Mouse (Mus musculus): ENCODE measurements around the gene Chchd3. TPM values are rescaled to one million over a fixed set of nuclear protein-coding genes. Genes with fewer than 3 reads are reported as not detected.

Chchd3 gene
- total RNA-seq, 2 experiments from 2014 or later: 125 to 422 TPM

- ATAC-seq (replicated peaks; ENCODE audit: low FRiP score, low TSS enrichment, poor library complexity, severe bottlenecking): no peak
Measured at GRCm38 (mm10) chr6:32837165-32837938, 222.7 kb downstream of the Chchd3 start.

DNA sequence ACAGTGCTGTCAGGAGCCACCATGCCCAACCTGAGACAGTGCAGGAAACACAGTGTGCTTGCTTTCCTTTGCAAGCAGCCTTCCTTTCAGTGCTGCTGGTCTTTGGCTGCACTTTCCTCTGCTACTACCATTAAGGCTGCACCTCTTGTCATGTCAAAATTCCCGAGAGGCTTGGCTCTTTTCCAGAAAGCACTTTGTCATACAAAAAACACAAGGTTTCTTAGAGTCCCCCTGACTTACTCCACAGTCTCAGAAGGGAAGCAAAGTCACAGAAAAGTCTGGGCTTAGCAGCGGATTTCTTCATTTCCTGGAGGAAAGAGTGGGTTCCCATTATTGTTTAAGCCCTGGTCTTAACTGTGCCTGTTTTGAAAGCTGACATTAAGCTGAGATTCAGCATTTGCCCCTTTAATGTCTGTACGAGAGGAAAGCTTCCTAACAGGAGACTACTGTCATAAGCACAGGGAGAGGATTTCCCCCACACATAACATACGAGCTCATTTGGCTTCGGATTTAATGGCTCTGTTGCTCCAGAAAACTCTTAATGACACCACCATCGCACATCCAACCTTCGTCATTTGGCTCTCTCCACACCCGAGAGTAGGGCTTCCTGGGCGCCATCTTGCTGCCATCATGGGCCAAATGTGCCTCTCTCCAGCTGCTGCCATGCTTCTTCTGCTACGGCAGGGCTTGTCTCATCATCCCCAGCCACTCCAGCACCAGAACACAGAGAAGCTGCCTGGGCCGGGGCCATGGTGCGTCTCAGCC is 236.0 kb downstream of the Chchd3 start:
- ATAC-seq (replicated peaks; ENCODE audit: low FRiP score, low TSS enrichment, poor library complexity, severe bottlenecking): no peak

GRCm38 (mm10) chr6:32818961-32819360 is 241.1 kb downstream of the Chchd3 start:
- no peak for ATAC-seq (replicated peaks; ENCODE audit: low FRiP score, low TSS enrichment, poor library complexity, severe bottlenecking)

DNA sequence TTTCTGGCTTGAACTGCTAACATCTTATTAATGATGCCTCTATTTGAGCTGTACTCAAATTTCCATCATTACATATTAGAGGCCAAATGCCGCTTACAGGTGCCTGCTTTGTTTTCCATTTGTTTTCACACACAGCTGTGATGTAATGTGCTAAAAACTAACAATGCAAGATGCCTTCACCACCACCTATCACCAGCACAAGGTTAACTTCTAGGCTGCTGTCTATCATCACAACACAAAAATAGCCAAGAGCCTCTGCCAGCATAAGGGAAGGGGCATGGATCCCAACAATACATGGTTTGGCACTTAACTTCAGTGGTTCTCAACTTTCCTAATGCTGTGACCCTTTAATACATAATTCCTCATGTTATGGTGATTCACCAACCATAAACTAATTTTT is 251.3 kb downstream of the Chchd3 start:
- ATAC-seq (replicated peaks; ENCODE audit: low FRiP score, low TSS enrichment, poor library complexity, severe bottlenecking): no peak

- no peak for ATAC-seq (replicated peaks; ENCODE audit: low FRiP score, low TSS enrichment, poor library complexity, severe bottlenecking)
Measured at GRCm38 (mm10) chr6:32807771-32808170, 252.3 kb downstream of the Chchd3 start.

DNA sequence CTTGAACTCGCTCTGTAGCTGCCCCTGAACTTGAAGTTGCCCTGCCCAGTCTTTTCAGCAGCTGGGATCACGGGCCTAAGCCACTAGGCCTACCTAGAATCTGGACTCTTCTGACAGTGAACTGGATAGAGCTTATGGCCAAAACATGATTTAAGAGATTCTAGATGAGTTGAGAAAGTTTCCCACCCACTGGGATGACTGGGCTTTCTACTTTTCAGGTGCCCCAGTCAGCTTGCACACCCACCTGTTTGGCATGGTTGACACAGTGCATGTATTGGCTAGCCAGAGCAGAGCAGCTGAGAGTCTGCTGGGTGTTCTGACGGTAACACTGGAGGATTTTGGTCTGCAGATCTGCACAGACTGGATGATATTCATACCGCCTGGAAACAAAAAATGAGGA is 256.4 kb downstream of the Chchd3 start:
- no peak for ATAC-seq (replicated peaks; ENCODE audit: low FRiP score, low TSS enrichment, poor library complexity, severe bottlenecking)

DNA sequence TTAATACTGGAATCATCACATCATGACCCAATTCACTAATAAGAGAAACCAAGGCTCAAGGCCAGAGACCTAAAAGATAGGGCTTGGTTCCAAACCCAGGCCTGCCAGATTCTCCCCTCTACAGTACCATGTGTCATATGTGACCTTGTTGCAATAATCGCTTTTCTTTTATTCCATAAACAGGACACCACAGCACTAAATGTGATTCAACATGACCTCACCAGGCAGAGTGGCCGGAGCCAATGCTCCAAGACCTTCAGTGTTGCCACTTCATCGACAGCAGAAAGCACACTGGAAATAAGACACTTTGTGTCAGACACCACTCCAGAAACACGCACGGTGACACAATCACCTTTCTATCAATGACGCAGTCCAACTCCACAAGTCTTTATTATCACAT is 258.3 kb downstream of the Chchd3 start:
- no peak for ATAC-seq (replicated peaks; ENCODE audit: low FRiP score, low TSS enrichment, poor library complexity, severe bottlenecking)

GRCm38 (mm10) chr6:32797525-32797924 is 262.5 kb downstream of the Chchd3 start:
- no peak for ATAC-seq (replicated peaks; ENCODE audit: low FRiP score, low TSS enrichment, poor library complexity, severe bottlenecking)

GRCm38 (mm10) chr6:32795653-32796500 is 264.2 kb downstream of the Chchd3 start:
- ATAC-seq (replicated peaks; ENCODE audit: low FRiP score, low TSS enrichment, poor library complexity, severe bottlenecking): no peak

DNA sequence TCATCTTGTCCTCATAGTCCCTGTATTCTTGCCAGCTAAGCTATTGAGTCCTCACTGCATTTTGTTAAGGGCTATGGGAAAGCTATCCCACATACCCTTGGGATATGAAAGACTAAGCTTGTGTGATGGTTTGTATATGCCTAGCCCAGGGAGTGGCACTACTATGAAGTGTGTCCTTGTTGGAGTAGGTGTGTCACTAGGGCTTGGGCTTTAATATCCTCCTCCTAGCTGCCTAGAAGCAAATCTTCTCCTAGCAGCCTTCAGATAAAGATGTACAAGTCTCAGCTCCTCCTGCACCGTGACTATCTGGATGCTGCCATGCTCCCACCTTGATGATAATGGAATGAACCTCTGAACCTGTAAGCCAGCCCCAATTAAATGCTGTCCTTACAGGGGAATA is 266.5 kb downstream of the Chchd3 start:
- ATAC-seq (replicated peaks; ENCODE audit: low FRiP score, low TSS enrichment, poor library complexity, severe bottlenecking): no peak

DNA sequence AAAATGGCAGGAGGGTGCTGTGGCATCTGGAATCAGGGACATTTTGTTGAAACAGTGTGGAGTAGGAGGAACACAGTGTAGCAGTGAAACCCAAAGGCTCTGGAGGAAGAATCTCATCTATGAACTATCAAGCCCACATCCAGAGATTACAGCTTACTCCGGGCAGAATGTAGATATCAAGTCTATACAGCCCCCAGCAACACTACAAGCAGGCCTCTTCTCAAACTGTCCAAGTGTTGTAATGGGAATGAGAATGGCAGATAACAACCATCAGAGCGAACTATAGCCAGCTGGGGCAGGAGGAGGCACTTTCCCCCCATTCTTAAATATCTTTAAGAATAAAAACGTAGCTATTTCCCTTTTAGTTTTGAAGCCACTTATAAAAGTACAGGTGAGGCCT is 266.9 kb downstream of the Chchd3 start:
- ATAC-seq (replicated peaks; ENCODE audit: low FRiP score, low TSS enrichment, poor library complexity, severe bottlenecking): no peak

- no peak for ATAC-seq (replicated peaks; ENCODE audit: low FRiP score, low TSS enrichment, poor library complexity, severe bottlenecking)
Measured at GRCm38 (mm10) chr6:32790487-32790886, 269.6 kb downstream of the Chchd3 start.

DNA sequence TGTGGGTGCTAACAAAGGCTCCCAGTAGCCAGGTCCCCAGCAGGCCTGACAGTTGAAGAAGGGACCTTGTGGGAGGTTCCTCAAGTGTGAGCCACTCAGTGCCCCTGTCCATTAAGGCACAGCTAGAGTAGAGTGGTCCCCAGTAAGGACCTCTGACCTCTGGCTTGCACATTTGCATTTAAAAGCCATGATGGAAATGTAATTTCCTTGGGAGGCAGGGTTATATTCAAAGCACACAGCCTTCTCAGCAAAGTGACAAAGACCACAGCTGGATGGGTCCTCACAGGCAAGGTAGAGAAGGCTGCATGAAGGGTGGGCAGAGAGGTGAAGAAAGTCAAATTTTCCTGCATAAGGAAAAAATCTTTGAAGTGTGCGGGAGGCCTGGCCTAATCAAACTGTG is 272.7 kb downstream of the Chchd3 start:
- no peak for ATAC-seq (replicated peaks; ENCODE audit: low FRiP score, low TSS enrichment, poor library complexity, severe bottlenecking)

- no peak for ATAC-seq (replicated peaks; ENCODE audit: low FRiP score, low TSS enrichment, poor library complexity, severe bottlenecking)
Measured at GRCm38 (mm10) chr6:32786196-32786595, 273.9 kb downstream of the Chchd3 start.

- no peak for ATAC-seq (replicated peaks; ENCODE audit: low FRiP score, low TSS enrichment, poor library complexity, severe bottlenecking)
Measured at GRCm38 (mm10) chr6:32783102-32783501, 277.0 kb downstream of the Chchd3 start.

DNA sequence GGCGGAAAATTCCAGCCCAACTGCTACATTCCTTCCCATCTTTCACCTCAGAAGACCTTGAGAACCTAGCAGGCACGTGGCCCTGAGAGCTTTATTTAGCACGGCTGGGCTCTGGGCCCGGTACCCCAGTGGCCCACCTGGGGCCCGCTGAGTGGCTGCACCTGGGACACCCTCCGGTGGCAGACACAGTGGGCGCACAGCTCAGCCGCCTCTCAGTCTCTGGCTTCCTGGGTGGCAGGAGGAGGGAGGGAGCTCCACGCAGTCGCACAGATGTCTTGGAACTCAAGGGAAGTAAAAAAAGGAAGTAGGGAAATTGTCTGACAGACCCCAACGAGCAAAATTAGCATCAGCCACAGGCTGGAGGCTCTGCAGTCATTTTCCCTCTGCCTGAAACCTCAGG is 279.5 kb downstream of the Chchd3 start:
- no peak for ATAC-seq (replicated peaks; ENCODE audit: low FRiP score, low TSS enrichment, poor library complexity, severe bottlenecking)

- no peak for ATAC-seq (replicated peaks; ENCODE audit: low FRiP score, low TSS enrichment, poor library complexity, severe bottlenecking)
Measured at GRCm38 (mm10) chr6:32776384-32776783, 283.7 kb downstream of the Chchd3 start.

GRCm38 (mm10) chr6:32754524-32754923 is 305.5 kb downstream of the Chchd3 start:
- ATAC-seq (replicated peaks; ENCODE audit: low FRiP score, low TSS enrichment, poor library complexity, severe bottlenecking): no peak

DNA sequence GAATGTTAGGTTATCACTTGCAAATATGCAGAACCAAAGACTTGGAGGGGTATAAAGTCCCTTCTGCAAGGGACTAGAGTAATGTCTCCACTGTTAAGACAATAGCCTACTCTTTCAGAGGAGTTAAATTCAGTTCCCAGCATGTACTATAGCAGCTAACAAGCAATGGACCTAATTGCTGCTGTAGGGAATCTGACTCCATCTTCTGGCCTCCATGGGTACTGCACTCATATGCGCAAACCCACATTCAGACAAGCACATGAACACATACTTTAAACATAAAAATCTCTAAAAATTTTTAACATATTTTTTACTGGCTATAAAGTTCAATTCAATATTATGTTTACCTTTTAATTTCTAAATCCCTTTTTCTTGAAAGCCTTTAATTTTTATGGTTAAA is 310.2 kb downstream of the Chchd3 start:
- ATAC-seq (replicated peaks; ENCODE audit: low FRiP score, low TSS enrichment, poor library complexity, severe bottlenecking): no peak

DNA sequence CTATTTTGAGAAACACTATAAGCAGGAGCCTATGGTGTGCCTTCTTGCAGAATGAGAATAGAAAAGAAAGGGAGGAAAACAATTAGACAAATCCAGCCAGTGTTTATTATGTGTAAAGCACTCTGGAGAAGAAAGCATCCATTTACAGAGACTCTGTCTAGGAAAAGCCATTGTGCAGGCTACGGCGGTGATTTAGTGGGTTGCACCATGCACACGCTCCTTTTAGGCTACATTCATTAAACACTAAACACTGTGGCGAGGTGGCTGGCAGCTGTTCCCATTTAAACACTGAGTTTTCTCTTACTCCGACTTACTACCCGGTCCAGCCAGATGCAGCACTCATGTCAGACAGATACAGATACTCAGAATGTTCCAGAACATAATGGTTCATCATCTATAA is 311.3 kb downstream of the Chchd3 start:
- no peak for ATAC-seq (replicated peaks; ENCODE audit: low FRiP score, low TSS enrichment, poor library complexity, severe bottlenecking)

Measured in megakaryocyte-erythroid progenitor cell, adult 5-6 weeks (primary cell).